Mouse (Mus musculus) spleen, adult 2 months (tissue): ENCODE results near the gene Lmf1.

Source experiments
- CTCF ChIP-seq: fragments of 200-500 bp; IDR thresholded peaks from 2 replicates; pipeline ENCODE4 v1.5.1; 2011; ENCODE audit warnings: mild to moderate bottlenecking, inconsistent platforms; ENCODE audit not compliant: insufficient read depth, insufficient read length, insufficient replicate concordance; ENCODE audit errors: extremely low read depth
- POLR2A ChIP-seq: fragments of 200-500 bp; IDR thresholded peaks from 2 replicates; pipeline ENCODE4 v1.6.1; 2011; ENCODE audit warnings: low read depth, low read length, inconsistent platforms

GRCm38 (mm10) chr17:25568880-25569279 is 10.0 kb upstream of the Lmf1 start:
- TF ChIP-seq POLR2A, result no peak
- TF ChIP-seq CTCF, result no peak
